Mouse (Mus musculus) heart, embryonic 14.5 days (tissue): ENCODE measurements at regions not wholly inside any gene's neighbourhood (a gene's known extent, or its start where the extent isn't known, plus 50 kb on each side); places are given as distances from the start of the nearest gene placed in this dataset.

Experiments used
- ATAC-seq: fragments of 200-750 bp; cut with Nextera tagmentation; 2 replicates; pipeline ENCODE4 v1.8.0; 2017; ENCODE audit warnings: low read depth, moderate TSS enrichment; ENCODE audit not compliant: insufficient number of reproducible peaks, insufficient read depth, low FRiP score
- H3K27ac ChIP-seq, 2 experiments: fragments of 200-500 bp in 1 of 2; fragments of 300-500 bp in 1 of 2; sonication (generic) in 1 of 2; replicated peaks in 1 of 2; 2 replicates each; pipeline ENCODE4 v1.5.1; 2012 to 2014; ENCODE audit warnings: low read depth in 2 of 2, low read length in 2 of 2, control low read depth in 1 of 2, mild to moderate bottlenecking in 1 of 2, mixed read lengths in 1 of 2; ENCODE audit not compliant: control insufficient read depth in 1 of 2, insufficient read depth in 1 of 2
- H3K27me3 ChIP-seq: fragments of 300-500 bp; sonication (generic); 2 replicates; pipeline ENCODE4 v1.6.1; 2014; ENCODE audit warnings: mild to moderate bottlenecking, low read length, control low read depth; ENCODE audit not compliant: control insufficient read depth, insufficient read depth
- H3K36me3 ChIP-seq: fragments of 300-500 bp; sonication (generic); 2 replicates; pipeline ENCODE4 v1.6.1; 2014; ENCODE audit warnings: mild to moderate bottlenecking, control low read depth, low read length, mixed read lengths; ENCODE audit not compliant: control insufficient read depth, insufficient read depth
- H3K4me1 ChIP-seq, 2 experiments: fragments of 200-500 bp in 1 of 2; fragments of 300-500 bp in 1 of 2; sonication (generic) in 1 of 2; 2 replicates each; pipeline ENCODE4 v1.6.1; 2012 to 2014; ENCODE audit warnings: low read length in 2 of 2, control low read depth in 1 of 2, mixed read lengths in 1 of 2; ENCODE audit not compliant: control insufficient read depth in 2 of 2, insufficient read depth in 2 of 2
- H3K4me2 ChIP-seq: fragments of 300-500 bp; sonication (generic); 2 replicates; pipeline ENCODE4 v1.6.1; 2014; ENCODE audit warnings: mild to moderate bottlenecking, low read length
- H3K4me3 ChIP-seq, 2 experiments: fragments of 200-500 bp in 1 of 2; fragments of 300-500 bp in 1 of 2; sonication (generic) in 1 of 2; 2 replicates each; pipeline ENCODE4 v1.5.1; 2012 to 2014; ENCODE audit warnings: low read length in 2 of 2, mild to moderate bottlenecking in 2 of 2, control low read depth in 1 of 2, low read depth in 1 of 2, moderate library complexity in 1 of 2; ENCODE audit not compliant: control insufficient read depth in 1 of 2, insufficient read depth in 1 of 2
- H3K9ac ChIP-seq: fragments of 300-500 bp; sonication (generic); 2 replicates; pipeline ENCODE4 v1.6.1; 2014; ENCODE audit warnings: mild to moderate bottlenecking, low read length
- H3K9me3 ChIP-seq: fragments of 300-500 bp; sonication (generic); 2 replicates; pipeline ENCODE4 v1.6.1; 2016; ENCODE audit warnings: low read length, control low read depth; ENCODE audit not compliant: control insufficient read depth
- WGBS: fragments of 180-500 bp; shearing (Covaris S2); extraction: QIAGEN DNeasy Blood & Tissue Kit; methylation state at CpG from one replicate; pipeline ENCODE4 v1.1.7; 2014; 5-methylcytosine and 5-hydroxymethylcytosine counted together

DNA sequence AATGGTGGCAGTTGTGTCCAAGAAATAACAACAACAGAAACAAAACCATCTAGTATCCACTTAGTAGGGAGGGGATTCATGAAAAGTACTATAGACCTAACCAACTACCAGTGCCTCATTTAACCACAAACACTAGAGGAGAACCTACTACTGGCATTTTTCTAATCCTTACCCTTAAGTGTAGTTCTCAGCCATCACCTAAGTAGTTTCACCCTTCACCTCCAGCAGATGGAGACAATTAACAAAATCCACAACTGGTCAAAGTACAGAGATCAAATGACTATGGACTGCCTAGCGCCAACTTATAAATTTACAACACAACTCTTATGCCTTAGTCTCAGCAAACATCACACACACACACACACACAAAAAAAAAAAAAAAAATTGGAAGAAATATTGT, 874.6 kb downstream of the Kcna4 start:
- Histone ChIP-seq H3K4me2 (no peak overlapping the region), H3K9me3 (no peaks in the 10 kb centered on the region), H3K27me3 (no peaks in the 10 kb centered on the region), H3K27ac (no peak overlapping the region), H3K4me1 (no peaks in the 10 kb centered on the region), H3K36me3 (no peaks in the 10 kb centered on the region), H3K9ac (no peak overlapping the region), H3K4me3 (no peak overlapping the region)
- ATAC-seq, result no peak
- 80% methylated on average over 1 of the region's 1 CpGs for WGBS
